ENCODE assay signal across 8 mouse cellular contexts in the genomic region with DNA sequence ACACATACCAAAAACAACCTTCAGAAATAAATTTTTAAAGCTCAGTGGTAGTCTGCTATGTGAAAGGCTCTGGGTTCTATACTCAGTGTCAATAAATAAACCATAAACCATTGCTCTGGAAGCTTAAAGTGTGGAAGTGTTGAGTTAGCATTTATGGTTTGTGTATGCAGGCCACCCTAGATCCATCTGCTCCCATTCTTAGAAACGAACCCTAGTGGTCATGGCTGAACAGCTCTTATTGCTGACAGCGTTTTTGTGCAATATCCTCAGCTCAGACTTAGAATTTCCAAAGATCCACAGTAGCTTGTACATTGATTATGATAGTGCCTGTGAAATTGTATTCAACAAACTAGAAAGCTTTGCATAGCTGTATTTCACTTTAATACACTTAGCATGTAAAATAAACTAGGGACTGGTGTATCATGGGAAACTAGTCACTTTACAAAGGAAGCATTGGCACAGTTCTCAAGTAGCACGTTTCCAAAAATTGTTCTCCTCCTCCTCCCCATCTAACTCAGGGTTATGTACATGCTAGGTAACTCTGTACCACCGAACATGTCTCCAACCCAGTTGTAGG.
DNase-seq lines count a peak whose midpoint lies in the region; ATAC-seq and TF ChIP-seq lines count a peak whose summit lies in the region.

No protein-coding gene starts in this region.

- no peak for DNase-seq in neural tube, embryonic 10.5 days (ENCODE audit: extremely low spot score, low spot score)
- peak; percentile 40 to 63 for DNase-seq in cerebellum, postnatal 14 days
- DNase-seq in lung, postnatal 0 days (ENCODE audit: low spot score), result peak; percentile 78
- DNase-seq in splenic B cell, adult 2 months (ENCODE audit: low read depth, low spot score), result peak; percentile 41
- no peak for DNase-seq in urinary bladder, postnatal 10 days (ENCODE audit: low spot score)
- DNase-seq in urinary bladder, postnatal 36 days (ENCODE audit: low spot score in 2 of 2), result no peak

- no peak overlapping the region for H3K4me3 ChIP-seq in neural tube, embryonic 12.5 days
- peak overlapping the region; percentile 70 for H3K4me3 ChIP-seq in lung, postnatal 0 days (ENCODE audit: low read depth, low read length)

- H3K9me3 ChIP-seq in neural tube, embryonic 12.5 days, result no peaks in the 10 kb centered on the region
- H3K9me3 ChIP-seq in lung, postnatal 0 days (ENCODE audit: low read length), result no peaks in the 10 kb centered on the region

- no peaks in the 10 kb centered on the region for H3K27me3 ChIP-seq in neural tube, embryonic 12.5 days (replicated peaks)
- no peaks in the 10 kb centered on the region for H3K27me3 ChIP-seq in lung, postnatal 0 days (replicated peaks; ENCODE audit: insufficient read depth, low read length)
- no peaks in the 10 kb centered on the region for H3K27me3 ChIP-seq in splenic B cell, adult 2 months (ENCODE audit: control insufficient read depth, insufficient read depth, low read length, poor library complexity, severe bottlenecking)

- no peak for TF ChIP-seq EP300 in lung, postnatal 0 days (IDR thresholded peaks at IDR 0.05)

- no peak overlapping the region for H3K9ac ChIP-seq in neural tube, embryonic 12.5 days
- no peak overlapping the region for H3K9ac ChIP-seq in lung, postnatal 0 days (replicated peaks; ENCODE audit: low read depth)

- peak; percentile 70 for TF ChIP-seq CTCF in lung, postnatal 0 days (IDR thresholded peaks at IDR 0.05)

- H3K4me1 ChIP-seq in neural tube, embryonic 12.5 days, result peaks cover 12% of the 10 kb centered on the region; the same call in 1 of the 2 replicates
- peaks cover 4% of the 10 kb centered on the region for H3K4me1 ChIP-seq in lung, postnatal 0 days (ENCODE audit: insufficient read depth, low read depth, low read length)

- no peak overlapping the region for H3K27ac ChIP-seq in neural tube, embryonic 12.5 days
- H3K27ac ChIP-seq in lung, postnatal 0 days (ENCODE audit: low read length), result no peak overlapping the region

- H3K4me2 ChIP-seq in neural tube, embryonic 12.5 days (replicated peaks), result peak overlapping the region; percentile 84
- H3K4me2 ChIP-seq in lung, postnatal 0 days (replicated peaks; ENCODE audit: low read depth, low read length), result peak overlapping the region; percentile 85

- ATAC-seq in neural tube, embryonic 12.5 days (ENCODE audit: low FRiP score, low read depth), result no peak
- peak; percentile 64 to 68; a peak in 3 of 4 replicates for ATAC-seq in hematopoietic stem cell, adult 5-6 weeks (replicated peaks in 1 of 2; ENCODE audit: insufficient read depth in 1 of 2, low FRiP score in 2 of 2, low TSS enrichment in 1 of 2, low read depth in 1 of 2, poor library complexity in 2 of 2, severe bottlenecking in 2 of 2)
- no peak for ATAC-seq in lung, postnatal 0 days

- no peaks in the 10 kb centered on the region for H3K36me3 ChIP-seq in neural tube, embryonic 12.5 days
- H3K36me3 ChIP-seq in lung, postnatal 0 days (ENCODE audit: insufficient read depth, low read length), result no peaks in the 10 kb centered on the region
- no peaks in the 10 kb centered on the region for H3K36me3 ChIP-seq in splenic B cell, adult 2 months (ENCODE audit: control insufficient read depth, insufficient read depth, low read length, poor library complexity, severe bottlenecking)

- 58% methylated on average over 4 of the region's 4 CpGs for WGBS in neural tube, embryonic 12.5 days
- WGBS in lung, postnatal 0 days, result 23% methylated on average over 4 of the region's 4 CpGs

Comparison
In these comparisons a context has a peak if more than half of its experiments do, and no peak if none do; other contexts are left out.
1. ATAC-seq: peak in hematopoietic stem cell, adult 5-6 weeks (2 of 2); none in neural tube, embryonic 12.5 days (single experiment) and lung, postnatal 0 days (single experiment).
2. DNase-seq: peak in cerebellum, postnatal 14 days (2 of 2), lung, postnatal 0 days (single experiment) and splenic B cell, adult 2 months (single experiment); none in neural tube, embryonic 10.5 days (single experiment), urinary bladder, postnatal 10 days (single experiment) and urinary bladder, postnatal 36 days (0 of 2).